Mouse (Mus musculus): ENCODE results near the gene Ankrd34a. TPM values are rescaled to one million over a fixed set of nuclear protein-coding genes. Genes with fewer than 3 reads are reported as not detected.

The Ankrd34a gene
- total RNA-seq, 2 experiments from 2014 or later, result 0.41 to 0.92 TPM

GRCm38 (mm10) chr3:96645018-96645649 lies 48.7 kb downstream of the Ankrd34a start, which contains the start of gene Itga10:
Gene Itga10, plus strand, starts transcription at chr3:96645584.
- peak within 1 kb of the TSS; percentile 32; the same call in 1 of the 2 replicates for H3K27ac ChIP-seq
- intact Hi-C loops (cut with DNase I), result no loop called here
- peak; percentile 72 for TF ChIP-seq CTCF (IDR thresholded peaks at IDR 0.05)
- DNase-seq, result peak; percentile 45
- H3K4me3 ChIP-seq, result peak within 1 kb of the TSS; percentile 50

GRCm38 (mm10) chr3:96647365-96647764 lies 50.9 kb downstream of the Ankrd34a start:
- H3K4me3 ChIP-seq, result no peak overlapping the region
- DNase-seq, result no peak
- H3K27ac ChIP-seq, result no peak overlapping the region
- TF ChIP-seq CTCF (IDR thresholded peaks at IDR 0.05), result no peak
- intact Hi-C loops (cut with DNase I), result no loop called here

Other genes with a start within 250 kb of the Ankrd34a start
- not detected for gene BC107364, start 144.3 kb upstream of the Ankrd34a start, total RNA-seq (2021)
- gene Hfe2, start 71.5 kb upstream of the Ankrd34a start, total RNA-seq (2021), result 100 to 1,000 TPM; 590 to 675 TPM
- 100 to 1,000 TPM; 541 to 557 TPM for gene Txnip, start 38.7 kb upstream of the Ankrd34a start, total RNA-seq (2021)
- 1 to 10 TPM in 1 of 2 experiments, not detected in 1; 1.1 TPM for gene Gm16253, start 19.7 kb upstream of the Ankrd34a start, total RNA-seq (2021)
- gene Polr3gl, start 2.5 kb upstream of the Ankrd34a start, total RNA-seq (2021), result 10 to 100 TPM; 44.5 to 48.3 TPM
- 1 to 10 TPM; 4.9 to 8.4 TPM for gene Lix1l, start 4.5 kb downstream of the Ankrd34a start, total RNA-seq (2021)
- gene Rbm8a, start 33.3 kb downstream of the Ankrd34a start, total RNA-seq (2021), result 10 to 100 TPM; 23.3 to 29.2 TPM
- 10 to 100 TPM; 22.6 to 24.2 TPM for gene Pex11b, start 38.7 kb downstream of the Ankrd34a start, total RNA-seq (2021)
- gene Gm42957, start 38.8 kb downstream of the Ankrd34a start, total RNA-seq (2021), result under 1 TPM; 0.14 to 0.15 TPM
- 1 to 10 TPM in 1 of 2 experiments, under 1 TPM in 1; 0.74 to 1.4 TPM for gene Itga10, start 48.9 kb downstream of the Ankrd34a start, total RNA-seq (2021)
- gene Ankrd35, start 73.5 kb downstream of the Ankrd34a start, total RNA-seq (2021), result under 1 TPM; 0.22 to 0.26 TPM
- gene Pias3, start 99.7 kb downstream of the Ankrd34a start, total RNA-seq (2021), result 1 to 10 TPM; 5.5 to 5.6 TPM
- gene Nudt17, start 111.9 kb downstream of the Ankrd34a start, total RNA-seq (2021), result under 1 TPM; 0.31 to 0.73 TPM
- gene Polr3c, start 131.0 kb downstream of the Ankrd34a start, total RNA-seq (2021), result 10 to 100 TPM; 23.2 to 24.3 TPM
- 10 to 100 TPM; 60.7 to 69.3 TPM for gene Rnf115, start 131.0 kb downstream of the Ankrd34a start, total RNA-seq (2021)
- not detected for gene Pdzk1, start 232.6 kb downstream of the Ankrd34a start, total RNA-seq (2021)
- not detected for gene Cd160, start 232.7 kb downstream of the Ankrd34a start, total RNA-seq (2021)

Measured in gastrocnemius, adult 2 months (tissue).